In genomic region chr2:4562373-4562772, GRCm38 (mm10) we compare ENCODE assay signal across 8 mouse cellular contexts.
DNase-seq lines count a peak whose midpoint lies in the region; ATAC-seq and TF ChIP-seq lines count a peak whose summit lies in the region.

No protein-coding gene starts in this region.

- peak overlapping the region; percentile 75 for H3K4me2 ChIP-seq in lung, postnatal 0 days (replicated peaks; ENCODE audit: low read depth, low read length)
- H3K4me2 ChIP-seq in forebrain, embryonic 12.5 days = peak overlapping the region; percentile 61
- H3K4me2 ChIP-seq in limb, embryonic 13.5 days (replicated peaks) = peak overlapping the region; percentile 78
- H3K4me2 ChIP-seq in neural tube, embryonic 15.5 days = peak overlapping the region; percentile 60

- no peak for ATAC-seq in lung, postnatal 0 days
- no peak for ATAC-seq in forebrain, embryonic 12.5 days (ENCODE audit: low FRiP score)
- ATAC-seq in limb, embryonic 13.5 days (ENCODE audit: low FRiP score, low read depth) = no peak
- ATAC-seq in neural tube, embryonic 15.5 days (ENCODE audit: low FRiP score) = no peak

- no peaks in the 10 kb centered on the region for H3K27me3 ChIP-seq in lung, postnatal 0 days (replicated peaks; ENCODE audit: insufficient read depth, low read length)
- H3K27me3 ChIP-seq in forebrain, embryonic 12.5 days = no peaks in the 10 kb centered on the region
- H3K27me3 ChIP-seq in limb, embryonic 13.5 days = no peaks in the 10 kb centered on the region
- H3K27me3 ChIP-seq in neural tube, embryonic 15.5 days (replicated peaks) = no peaks in the 10 kb centered on the region

- TF ChIP-seq EP300 in lung, postnatal 0 days (IDR thresholded peaks at IDR 0.05) = no peak

- no peaks in the 10 kb centered on the region for H3K36me3 ChIP-seq in lung, postnatal 0 days (ENCODE audit: insufficient read depth, low read length)
- H3K36me3 ChIP-seq in forebrain, embryonic 12.5 days (replicated peaks) = peaks cover 34% of the 10 kb centered on the region
- peaks cover 29% of the 10 kb centered on the region for H3K36me3 ChIP-seq in limb, embryonic 13.5 days
- H3K36me3 ChIP-seq in neural tube, embryonic 15.5 days = peaks cover 18% of the 10 kb centered on the region

- peak overlapping the region; percentile 43; the same call in 1 of the 2 replicates for H3K27ac ChIP-seq in lung, postnatal 0 days (ENCODE audit: low read length)
- H3K27ac ChIP-seq in forebrain, embryonic 12.5 days = no peak overlapping the region
- H3K27ac ChIP-seq in limb, embryonic 13.5 days = no peak overlapping the region; the same call in 1 of the 2 replicates
- no peak overlapping the region for H3K27ac ChIP-seq in neural tube, embryonic 15.5 days (replicated peaks)

- WGBS in lung, postnatal 0 days = 49% methylated on average over 3 of the region's 3 CpGs
- WGBS in forebrain, embryonic 12.5 days = 81% methylated on average over 3 of the region's 3 CpGs
- WGBS in limb, embryonic 13.5 days = 54% methylated on average over 3 of the region's 3 CpGs
- WGBS in neural tube, embryonic 15.5 days = 81% methylated on average over 3 of the region's 3 CpGs

- H3K4me1 ChIP-seq in lung, postnatal 0 days (ENCODE audit: insufficient read depth, low read depth, low read length) = peaks cover 40% of the 10 kb centered on the region
- H3K4me1 ChIP-seq in forebrain, embryonic 12.5 days = peaks cover 66% of the 10 kb centered on the region
- peaks cover 86% of the 10 kb centered on the region for H3K4me1 ChIP-seq in limb, embryonic 13.5 days
- peaks cover 55% of the 10 kb centered on the region for H3K4me1 ChIP-seq in neural tube, embryonic 15.5 days

- TF ChIP-seq CTCF in lung, postnatal 0 days (IDR thresholded peaks at IDR 0.05) = no peak

- no peak for DNase-seq in lung, postnatal 0 days (ENCODE audit: low spot score)
- no peak for DNase-seq in lung, postnatal 4 days
- DNase-seq in adrenal gland, postnatal 25 days = no peak
- no peak for DNase-seq in gastrocnemius, adult 18-20 months (ENCODE audit: low spot score)
- DNase-seq in spleen, postnatal 14 days (ENCODE audit: low spot score in 2 of 2) = no peak

- no peak overlapping the region for H3K9ac ChIP-seq in lung, postnatal 0 days (replicated peaks; ENCODE audit: low read depth)
- H3K9ac ChIP-seq in forebrain, embryonic 12.5 days = peak overlapping the region; percentile 64; the same call in 1 of the 2 replicates
- 0 out of 2 replicates have a peak overlapping the region, but pooled peaks have one; percentile 70 for H3K9ac ChIP-seq in limb, embryonic 13.5 days
- H3K9ac ChIP-seq in neural tube, embryonic 15.5 days (replicated peaks) = no peak overlapping the region

- H3K9me3 ChIP-seq in lung, postnatal 0 days (ENCODE audit: low read length) = no peaks in the 10 kb centered on the region
- H3K9me3 ChIP-seq in forebrain, embryonic 12.5 days = no peaks in the 10 kb centered on the region
- no peaks in the 10 kb centered on the region for H3K9me3 ChIP-seq in limb, embryonic 13.5 days
- no peaks in the 10 kb centered on the region for H3K9me3 ChIP-seq in neural tube, embryonic 15.5 days (replicated peaks)

- peak overlapping the region; percentile 46 for H3K4me3 ChIP-seq in lung, postnatal 0 days (ENCODE audit: low read depth, low read length)
- peak overlapping the region; percentile 43 for H3K4me3 ChIP-seq in forebrain, embryonic 12.5 days (replicated peaks)
- H3K4me3 ChIP-seq in limb, embryonic 13.5 days = peak overlapping the region; percentile 51
- H3K4me3 ChIP-seq in neural tube, embryonic 15.5 days (replicated peaks) = no peak overlapping the region

Comparison
In these comparisons a context has a peak if more than half of its experiments do, and no peak if none do; other contexts are left out.
1. H3K9ac ChIP-seq: peak in forebrain, embryonic 12.5 days (single experiment) and limb, embryonic 13.5 days (single experiment); none in lung, postnatal 0 days (single experiment) and neural tube, embryonic 15.5 days (single experiment).
2. Peak in every context shown above with its lines, with median percentiles within 50 percentile points of each other: H3K4me2 ChIP-seq.